Mouse (Mus musculus) embryonic facial prominence, embryonic 11.5 days (tissue): ENCODE measurements around the gene Chrdl2. TPM values are rescaled to one million over a fixed set of nuclear protein-coding genes. Genes with fewer than 3 reads are reported as not detected.
"Not testable (repeated sequence)": the region's sequence is repeated elsewhere in the genome, so short reads cannot be mapped to it uniquely, and the experiment has no call there.

Experiments
- ATAC-seq: fragments of 200-750 bp; cut with Nextera tagmentation; replicated peaks from 2 replicates; pipeline ENCODE4 v1.8.0; 2017; ENCODE audit warnings: low read depth; ENCODE audit not compliant: insufficient number of reproducible peaks, low FRiP score, low TSS enrichment
- DNase-seq: peaks from one replicate; pipeline ENCODE4 v3.0.0-alpha.2; 2015; ENCODE audit warnings: low spot score
- H3K27ac ChIP-seq: fragments of 300-500 bp; sonication (generic); replicated peaks from 2 replicates; pipeline ENCODE4 v1.5.1; 2014; ENCODE audit warnings: mild to moderate bottlenecking, low read depth, low read length, control low read depth
- H3K27me3 ChIP-seq: fragments of 300-500 bp; sonication (generic); 2 replicates; pipeline ENCODE4 v1.6.1; 2014; ENCODE audit warnings: mild to moderate bottlenecking, low read length, moderate library complexity, mixed read lengths; ENCODE audit not compliant: control insufficient read depth, insufficient read depth
- H3K36me3 ChIP-seq: fragments of 300-500 bp; sonication (generic); replicated peaks from 2 replicates; pipeline ENCODE4 v1.6.1; 2014; ENCODE audit warnings: low read depth, mild to moderate bottlenecking, low read length, moderate library complexity, mixed read lengths; ENCODE audit not compliant: control insufficient read depth, insufficient read depth
- H3K4me1 ChIP-seq: fragments of 300-500 bp; sonication (generic); 2 replicates; pipeline ENCODE4 v1.6.1; 2014; ENCODE audit warnings: low read length, mixed read lengths; ENCODE audit not compliant: control insufficient read depth, insufficient read depth
- H3K4me2 ChIP-seq: fragments of 300-500 bp; sonication (generic); 2 replicates; pipeline ENCODE4 v1.6.1; 2014; ENCODE audit warnings: low read depth, mild to moderate bottlenecking, control low read depth, low read length, moderate library complexity
- H3K4me3 ChIP-seq: fragments of 300-500 bp; sonication (generic); 2 replicates; pipeline ENCODE4 v1.5.1; 2014; ENCODE audit warnings: low read depth, low read length, control low read depth
- H3K9ac ChIP-seq: fragments of 300-500 bp; sonication (generic); replicated peaks from 2 replicates; pipeline ENCODE4 v1.6.1; 2014; ENCODE audit warnings: mild to moderate bottlenecking, control low read depth, low read length
- H3K9me3 ChIP-seq: fragments of 300-500 bp; sonication (generic); replicated peaks from 2 replicates; pipeline ENCODE4 v1.6.1; 2016; ENCODE audit warnings: mild to moderate bottlenecking, low read length, inconsistent platforms, mixed read lengths; ENCODE audit not compliant: control insufficient read depth
- WGBS: fragments of 180-500 bp; shearing (Covaris S2); extraction: QIAGEN DNeasy Blood & Tissue Kit; methylation state at CpG from one replicate; pipeline ENCODE4 v1.1.7; 2014; 5-methylcytosine and 5-hydroxymethylcytosine counted together
- polyA plus RNA-seq: library from polyadenylated mRNA; unstranded; fragments of >200 nt; fragmentation: Nextera tagmentation; extraction: Ambion mirVana; gene quantifications from 2 replicates; pipeline ENCODE4 v1.2.1, GENCODE M21; 2014

Gene Chrdl2
- 0.49 and 1.3 TPM in 2 replicates for polyA plus RNA-seq

- Histone ChIP-seq H3K36me3 (no peaks in the 10 kb centered on the region), H3K27me3 (peaks cover 41% of the 10 kb centered on the region), H3K4me2 (peak within 1 kb of the TSS; percentile 96), H3K27ac (no peak within 1 kb of the TSS), H3K9me3 (no peaks in the 10 kb centered on the region), H3K9ac (peak within 1 kb of the TSS; percentile 57), H3K4me1 (no peaks in the 10 kb centered on the region; the same call in 1 of the 2 replicates), H3K4me3 (peak within 1 kb of the TSS; percentile 47)
- under 1% methylated on average over 39 of the region's 44 CpGs for WGBS
- DNase-seq: peak; percentile 78
- peak; percentile 70 for ATAC-seq
Observed at GRCm38 (mm10) chr7:100005790-100006189, at the start of gene Chrdl2. Chrdl2 (plus strand) TSS chr7:100006172.

GRCm38 (mm10) chr7:99957226-99957965 is 48.6 kb upstream of the Chrdl2 start:
- DNase-seq (no peak), ATAC-seq (no peak)
- no peak overlapping the region for H3K4me2 ChIP-seq
- no peaks in the 10 kb centered on the region for H3K4me1 ChIP-seq
- WGBS: 88% methylated on average over 12 of the region's 12 CpGs
- no peaks in the 10 kb centered on the region for H3K9me3 ChIP-seq
- H3K9ac ChIP-seq: no peak overlapping the region
- H3K4me3 ChIP-seq: no peak overlapping the region
- no peaks in the 10 kb centered on the region for H3K36me3 ChIP-seq
- no peak overlapping the region for H3K27ac ChIP-seq
- no peaks in the 10 kb centered on the region for H3K27me3 ChIP-seq

- 73% methylated on average over 2 of the region's 2 CpGs for WGBS
- not testable (repeated sequence) for H3K4me1 ChIP-seq, H3K9me3 ChIP-seq, H3K27ac ChIP-seq, DNase-seq, H3K4me2 ChIP-seq, H3K9ac ChIP-seq, H3K27me3 ChIP-seq, ATAC-seq, H3K36me3 ChIP-seq, H3K4me3 ChIP-seq
Observed at GRCm38 (mm10) chr7:99960571-99960970, 45.4 kb upstream of the Chrdl2 start.

GRCm38 (mm10) chr7:99961518-99961917 is 44.5 kb upstream of the Chrdl2 start:
- Histone ChIP-seq H3K27ac (no peak overlapping the region), H3K9ac (no peak overlapping the region), H3K27me3 (no peaks in the 10 kb centered on the region), H3K4me3 (no peak overlapping the region), H3K4me2 (no peak overlapping the region), H3K36me3 (no peaks in the 10 kb centered on the region), H3K9me3 (no peaks in the 10 kb centered on the region), H3K4me1 (0 out of 2 replicates have a peak, but pooled peaks cover 2% of the 10 kb centered on the region)
- ATAC-seq (no peak), DNase-seq (no peak)
- WGBS: 93% methylated on average over 2 of the region's 2 CpGs

GRCm38 (mm10) chr7:99962536-99963236 is 43.3 kb upstream of the Chrdl2 start:
- Histone ChIP-seq H3K4me2 (no peak overlapping the region), H3K9ac (no peak overlapping the region), H3K36me3 (no peaks in the 10 kb centered on the region), H3K27me3 (no peaks in the 10 kb centered on the region), H3K27ac (no peak overlapping the region), H3K4me1 (peaks cover 2% of the 10 kb centered on the region; the same call in 1 of the 2 replicates), H3K4me3 (no peak overlapping the region), H3K9me3 (no peaks in the 10 kb centered on the region)
- ATAC-seq (no peak), DNase-seq (no peak)
- WGBS: 76% methylated on average over 8 of the region's 8 CpGs

- Histone ChIP-seq H3K4me2 (no peak overlapping the region), H3K4me3 (no peak overlapping the region), H3K27me3 (no peaks in the 10 kb centered on the region), H3K4me1 (peaks cover 2% of the 10 kb centered on the region; the same call in 1 of the 2 replicates), H3K36me3 (no peaks in the 10 kb centered on the region), H3K9ac (no peak overlapping the region), H3K27ac (no peak overlapping the region), H3K9me3 (no peaks in the 10 kb centered on the region)
- ATAC-seq (no peak), DNase-seq (no peak)
- WGBS: 81% methylated on average over 3 of the region's 3 CpGs
Observed at GRCm38 (mm10) chr7:99963237-99963860, 42.6 kb upstream of the Chrdl2 start.

GRCm38 (mm10) chr7:99965020-99965841 is 40.7 kb upstream of the Chrdl2 start:
- 25% methylated on average over 9 of the region's 9 CpGs for WGBS
- Histone ChIP-seq H3K9me3 (no peaks in the 10 kb centered on the region), H3K4me2 (no peak overlapping the region), H3K4me1 (peaks cover 2% of the 10 kb centered on the region; the same call in 1 of the 2 replicates), H3K9ac (no peak overlapping the region), H3K27ac (no peak overlapping the region), H3K36me3 (no peaks in the 10 kb centered on the region), H3K4me3 (no peak overlapping the region), H3K27me3 (no peaks in the 10 kb centered on the region)
- ATAC-seq (no peak), DNase-seq (no peak)
